Mouse (Mus musculus): Measurements from ENCODE around the gene Gstm5.

DNA sequence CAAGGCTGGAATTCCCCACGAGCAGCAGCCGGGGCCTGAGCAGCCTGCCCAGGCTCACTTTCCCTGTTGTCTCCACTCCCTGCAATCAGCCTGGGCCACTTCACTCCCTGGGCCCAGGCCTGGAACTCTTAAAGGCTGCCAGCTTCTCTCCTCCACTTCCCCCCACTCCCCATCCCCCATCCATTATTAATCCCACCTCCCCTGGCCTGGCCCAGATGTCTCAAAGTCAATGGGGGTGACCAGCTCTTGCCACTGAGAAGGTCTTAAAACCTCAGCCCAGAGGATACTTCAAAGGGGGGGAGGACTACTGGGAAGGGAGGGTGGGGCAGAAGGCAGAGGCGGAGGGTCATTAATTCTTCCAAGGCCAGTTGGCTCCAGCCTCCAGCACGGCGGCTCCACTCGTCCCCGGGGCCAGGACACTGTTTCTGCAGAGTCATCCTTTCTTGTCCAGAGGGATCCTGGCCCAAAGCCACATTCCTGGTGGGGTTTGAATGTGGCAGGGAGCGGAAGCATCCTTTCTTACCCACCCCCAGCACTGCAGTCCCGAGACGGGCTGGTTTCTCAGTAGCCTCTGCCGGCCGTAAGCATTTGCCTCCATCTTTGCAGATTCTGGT lies 45.1 kb upstream of the Gstm5 start:
- TF ChIP-seq CTCF (IDR thresholded peaks at IDR 0.05; ENCODE audit: extremely low read depth, insufficient read depth, low read length) (no peak), POLR2A (IDR thresholded peaks at IDR 0.05; ENCODE audit: extremely low read depth, insufficient read depth, low read length) (no peak)
